Mouse (Mus musculus): ENCODE measurements around the gene Cyp27b1.

GRCm38 (mm10) chr10:127076082-127076481, 28.0 kb downstream of the Cyp27b1 start:
- no peak for TF ChIP-seq CTCF (conservative IDR thresholded peaks at IDR 0.05; ENCODE audit: low read length)
- TF ChIP-seq NANOG (IDR thresholded peaks at IDR 0.05; ENCODE audit: borderline replicate concordance, low read length) = no peak

Data from E14TG2a.4 (cell line).